Mouse (Mus musculus): ENCODE data around the gene Egln1. TPM values are rescaled to one million over a fixed set of nuclear protein-coding genes. Genes with fewer than 3 reads are reported as not detected.

The Egln1 gene
- total and polyA plus RNA-seq, 3 experiments = 47.1 to 55.0 TPM; not detected in 1

DNA sequence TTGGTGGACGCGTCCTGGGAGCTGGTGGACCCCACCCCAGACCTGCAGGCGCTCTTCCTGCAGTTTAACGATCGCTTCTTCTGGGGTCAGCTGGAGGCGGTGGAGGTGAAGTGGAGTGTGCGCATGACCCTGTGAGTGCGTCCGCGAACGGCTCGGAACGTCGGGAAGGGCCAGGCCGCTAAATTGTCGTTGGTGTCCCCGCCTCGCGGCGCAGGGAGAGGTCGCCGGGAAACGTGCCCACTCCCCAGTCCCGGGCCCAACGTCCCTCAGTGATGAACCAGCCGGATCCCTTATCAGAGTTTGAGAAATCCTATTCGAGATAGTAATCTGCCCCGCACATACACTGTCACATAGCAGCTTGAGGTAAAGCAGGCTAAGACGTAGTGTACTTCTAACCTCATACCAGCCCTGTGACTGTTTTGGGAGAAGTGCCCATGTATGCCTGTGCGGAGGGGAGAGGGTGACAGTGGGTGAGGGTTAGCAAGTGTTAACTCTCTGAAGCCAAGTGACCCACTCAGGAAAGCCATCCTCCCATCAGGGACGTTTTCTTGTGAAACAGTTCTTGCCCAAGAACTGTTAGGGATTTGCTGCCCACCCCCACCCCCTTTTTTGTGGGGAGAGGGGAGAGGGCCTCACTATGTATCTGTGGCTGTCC is 50.7 kb downstream of the Egln1 start (continued):
- TF ChIP-seq POLR2AphosphoS2 (IDR thresholded peaks at IDR 0.05; ENCODE audit: low read length) = no peak

DNA sequence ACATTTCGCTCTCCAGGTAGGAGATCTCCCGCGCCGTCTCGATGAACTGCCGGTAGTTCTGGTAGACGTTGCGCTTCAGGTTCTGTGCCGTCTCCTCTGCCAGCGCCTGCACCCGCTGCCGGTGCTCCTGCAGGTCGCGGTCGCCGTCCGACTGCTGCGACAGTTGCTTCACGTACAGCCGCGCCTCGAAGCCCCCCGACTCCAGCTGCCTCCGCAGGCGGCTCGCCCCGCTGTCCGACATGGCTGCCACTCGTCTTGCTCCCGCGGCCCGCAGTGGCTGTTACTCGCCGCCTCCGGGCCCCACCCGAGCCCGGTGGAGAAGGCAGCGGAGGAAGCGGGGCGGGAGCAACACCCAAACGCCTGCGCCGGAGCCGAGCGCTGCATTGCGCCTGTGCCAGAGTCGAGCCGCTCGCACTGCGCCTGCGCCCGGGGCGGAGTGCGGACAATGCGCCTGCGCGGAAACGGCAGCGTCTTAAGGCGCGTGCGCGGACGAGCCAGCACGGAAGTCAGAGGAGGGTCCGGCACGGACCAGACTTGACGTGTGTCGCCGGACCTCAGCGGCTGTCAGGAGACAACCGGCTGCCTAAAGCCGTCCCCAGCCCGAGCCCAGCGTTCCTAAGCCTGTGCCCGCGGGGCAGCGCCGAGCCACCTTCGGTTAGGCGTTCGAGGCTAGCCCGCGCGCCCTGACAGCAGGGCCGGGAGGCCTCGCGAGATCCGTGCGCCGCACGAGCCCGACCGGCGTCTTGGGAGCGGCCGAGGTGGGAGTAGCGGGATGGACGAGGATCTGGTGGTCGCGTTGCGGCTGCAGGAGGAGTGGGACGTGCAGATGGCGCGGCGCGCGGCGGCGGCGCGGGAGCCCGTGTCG is 51.5 kb downstream of the Egln1 start, which contains the start of the genes Exoc8 and Sprtn:
Gene Exoc8 (minus strand): TSS at position 320 of the 865 bp plus-strand sequence.
Gene Sprtn (plus strand): TSS at position 501 of the 865 bp plus-strand sequence.
- Histone ChIP-seq H3K27ac (ENCODE audit: control insufficient read depth, low read depth, low read length) (peak within 1 kb of the TSS; percentile 80), H3K9ac (ENCODE audit: control insufficient read depth, low read depth, low read length, poor library complexity, severe bottlenecking) (peak within 1 kb of the TSS; percentile 99), H3K4me1 (ENCODE audit: control insufficient read depth in 1 of 2, insufficient read depth in 2 of 2, low read length in 2 of 2) (peaks cover 0 to 19% of the 10 kb centered on the region in 2 experiments; a peak in 3 of 4 replicates), H3K27me3 (ENCODE audit: control insufficient read depth in 1 of 2, insufficient read depth in 2 of 2, low read length in 2 of 2) (no peaks in the 10 kb centered on the region), H3K4me3 (ENCODE audit: control insufficient read depth in 1 of 2, insufficient read depth in 1 of 2, low read depth in 2 of 2, low read length in 2 of 2) (peak within 1 kb of the TSS; percentile 92 to 98), H3K79me2 (ENCODE audit: control insufficient read depth, insufficient read depth, low read length, poor library complexity) (peaks cover 66% of the 10 kb centered on the region), H3K36me3 (ENCODE audit: control insufficient read depth in 1 of 2, insufficient read depth in 2 of 2, low read length in 2 of 2) (peaks cover 19 to 29% of the 10 kb centered on the region in 2 experiments), H3K9me3 (replicated peaks; ENCODE audit: insufficient read depth, low read length) (no peaks in the 10 kb centered on the region)
- TF ChIP-seq TCF12 (IDR thresholded peaks at IDR 0.05; ENCODE audit: low read depth, low read length) = peak; percentile 61
- peak; percentile 58; the same call in 1 of the 2 replicates for TF ChIP-seq UBTF (IDR thresholded peaks at IDR 0.05; ENCODE audit: borderline replicate concordance, insufficient read depth, low read depth, low read length)
- TF ChIP-seq MAX (IDR thresholded peaks at IDR 0.05; ENCODE audit: low read length) = peak; percentile 18; the same call in 1 of the 2 replicates
- peak; percentile 97 for TF ChIP-seq ELF1 (IDR thresholded peaks at IDR 0.05; ENCODE audit: low read depth, low read length)
- 0 out of 2 replicates have a peak, but pooled peaks have one; percentile 52 for TF ChIP-seq MAZ (IDR thresholded peaks at IDR 0.05; ENCODE audit: low read depth, low read length)
- peak; percentile 92 for TF ChIP-seq NRF1 (IDR thresholded peaks at IDR 0.05; ENCODE audit: insufficient read depth, low read depth, low read length, poor library complexity, severe bottlenecking)
- TF ChIP-seq TBP (IDR thresholded peaks at IDR 0.05; ENCODE audit: low read depth, low read length) = peak; percentile 58; the same call in 1 of the 2 replicates
- TF ChIP-seq MYB (IDR thresholded peaks at IDR 0.05; ENCODE audit: low read depth, low read length) = peak; percentile 97
- TF ChIP-seq POLR2AphosphoS2 (IDR thresholded peaks at IDR 0.05; ENCODE audit: low read length) = peak; percentile 81; the same call in 1 of the 2 replicates
- TF ChIP-seq ETS1 (IDR thresholded peaks at IDR 0.05; ENCODE audit: low read depth, low read length) = no peak
- TF ChIP-seq SIN3A (IDR thresholded peaks at IDR 0.05; ENCODE audit: low read length) = peak; percentile 85; the same call in 1 of the 2 replicates
- TF ChIP-seq CHD2 (IDR thresholded peaks at IDR 0.05; ENCODE audit: low read length) = peak; percentile 83
- TF ChIP-seq MYC (IDR thresholded peaks at IDR 0.05; ENCODE audit: low read depth, low read length) = peak; percentile 34; the same call in 1 of the 2 replicates
- peak; percentile 93 for TF ChIP-seq HCFC1 (IDR thresholded peaks at IDR 0.05; ENCODE audit: low read depth, low read length)
- no peak for TF ChIP-seq RAD21 (IDR thresholded peaks at IDR 0.05; ENCODE audit: low read depth, low read length)
- peak; percentile 87 for TF ChIP-seq ZMIZ1 (IDR thresholded peaks at IDR 0.05; ENCODE audit: low read depth, low read length)
- TF ChIP-seq MXI1 (IDR thresholded peaks at IDR 0.05; ENCODE audit: low read depth, low read length) = peak; percentile 88
- peak; percentile 93 for TF ChIP-seq KAT2A (conservative IDR thresholded peaks at IDR 0.05; ENCODE audit: low read depth, low read length)
- no peak for TF ChIP-seq ZC3H11A (IDR thresholded peaks at IDR 0.05; ENCODE audit: low read depth, low read length)
- no peak for TF ChIP-seq USF2 (IDR thresholded peaks at IDR 0.05; ENCODE audit: borderline replicate concordance in 1 of 2, insufficient read depth in 1 of 2, low read depth in 1 of 2, low read length in 2 of 2)
- no peak for TF ChIP-seq GABPA (IDR thresholded peaks at IDR 0.05; ENCODE audit: low read depth, low read length)
- peak; percentile 97 for TF ChIP-seq NELFE (IDR thresholded peaks at IDR 0.05; ENCODE audit: low read depth, low read length)
- peak; percentile 89 to 94 for TF ChIP-seq POLR2A (IDR thresholded peaks at IDR 0.05; ENCODE audit: control insufficient read depth in 1 of 2, insufficient read depth in 1 of 2, low read depth in 1 of 2, low read length in 2 of 2, poor library complexity in 1 of 2)
- peak; percentile 96 for DNase-seq (ENCODE audit: low read depth, low spot score)
